24 mouse cellular contexts compared by ENCODE assay signal in the genomic region with DNA sequence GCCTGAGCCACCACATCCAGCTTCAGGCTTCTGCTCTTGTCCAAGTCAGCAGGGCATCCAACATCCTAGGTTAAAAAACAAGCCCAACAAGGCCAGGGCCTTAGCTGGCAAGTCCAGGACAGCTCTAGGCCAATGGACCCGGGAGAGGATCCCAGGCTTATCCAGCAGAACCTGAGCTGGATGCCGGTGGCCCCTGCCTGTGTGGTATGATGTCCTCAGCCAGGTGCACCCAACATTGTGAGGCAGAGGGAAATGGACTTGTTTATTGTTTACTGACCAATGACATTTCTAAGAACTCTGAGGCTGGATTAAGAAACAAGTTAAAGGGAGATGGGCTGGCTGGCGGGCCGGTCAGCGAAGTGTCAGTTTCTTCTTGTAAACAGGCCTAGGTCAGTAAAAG. TPM values are rescaled to one million over a fixed set of nuclear protein-coding genes. Genes with fewer than 3 reads are reported as not detected.
A peak's percentile ranks its signal among the peaks of the same experiment; 100 is the strongest.
DNase-seq lines count a peak whose midpoint lies in the region; TF ChIP-seq lines count a peak whose summit lies in the region.
"Had no signal": no experiment of that assay in that cellular context is flagged by ENCODE, and none has a peak within 500 bp of the region (broad histone marks: within the 10 kb centered on the region; RNA-seq: fewer than 3 reads in every experiment).

No protein-coding gene starts in this region.

- no peak overlapping the region for H3K4me3 ChIP-seq in brown adipose tissue, adult 24 weeks (ENCODE audit: insufficient read depth, low read depth, low read length)
- H3K4me3 ChIP-seq in layer of hippocampus, adult 2 months = no peak overlapping the region
- H3K4me3 ChIP-seq: forebrain, embryonic 10.5 days; forebrain, embryonic 13.5 days; heart, embryonic 12.5 days; heart, embryonic 15.5 days; hindbrain, embryonic 10.5 days; hindbrain, embryonic 13.5 days; intestine, embryonic 15.5 days had no signal

- intact Hi-C loops in gastrocnemius, postnatal 14 days (cut with DNase I; ENCODE audit: low total_unique reads) = no loop called here

- peak; percentile 78 for DNase-seq in gastrocnemius, adult 18-20 months (ENCODE audit: low spot score)
- DNase-seq in gastrocnemius, postnatal 4 days (ENCODE audit: low spot score in 2 of 2) = no peak
- peak; percentile 58 for DNase-seq in gastrocnemius, postnatal 14 days
- DNase-seq in skeletal muscle tissue, adult 2 months (ENCODE audit: low read depth, low spot score) = peak; percentile 95
- no peak for DNase-seq in right cerebral cortex, postnatal 10 days (ENCODE audit: low spot score in 2 of 2)
- no peak for DNase-seq in layer of hippocampus, adult 2 months (ENCODE audit: low spot score in 2 of 2)
- DNase-seq: adrenal gland, adult 8-10 months; adrenal gland, postnatal 25 days; B cell, adult 2 months; cerebellum, adult 18-20 months; cerebellum, adult 9-10 months; cerebellum, postnatal 14 days; heart, adult 18-20 months; heart, postnatal 10 days; heart, postnatal 36 days had no signal

- no peak for TF ChIP-seq CTCF in layer of hippocampus, adult 2 months (conservative IDR thresholded peaks at IDR 0.05)

- H3K27ac ChIP-seq in brown adipose tissue, adult 24 weeks (replicated peaks; ENCODE audit: low read depth, low read length) = peak overlapping the region; percentile 80
- no peak overlapping the region for H3K27ac ChIP-seq in layer of hippocampus, adult 2 months
- H3K27ac ChIP-seq: forebrain, embryonic 10.5 days; forebrain, embryonic 13.5 days; heart, embryonic 15.5 days; hindbrain, embryonic 10.5 days; hindbrain, embryonic 13.5 days; intestine, embryonic 15.5 days had no signal

- H3K4me1 ChIP-seq in brown adipose tissue, adult 24 weeks (ENCODE audit: control insufficient read depth, insufficient read depth, insufficient read length, low read length) = peaks cover 26% of the 10 kb centered on the region
- H3K4me1 ChIP-seq: forebrain, embryonic 13.5 days; hindbrain, embryonic 13.5 days; intestine, embryonic 15.5 days had no signal

RNA-seq across cellular contexts. Expression of gene Pfkfb3, which starts 27.8 kb away (rescaled TPM):
- 100 to 1,000 TPM; 140 to 400 TPM for total RNA-seq in gastrocnemius, adult 18-20 months (2021)
- 10 to 100 TPM in 1 of 2 experiments, 1 to 10 TPM in 1; 9.2 to 17.3 TPM for total RNA-seq in gastrocnemius, postnatal 4 days (2021)
- 190 and 226 TPM in 2 replicates for polyA plus RNA-seq in brown adipose tissue, adult 24 weeks (2012; ENCODE audit: insufficient read depth, insufficient read length, missing spikeins)
- 10 to 100 TPM; 14.9 to 20.5 TPM for total RNA-seq in gastrocnemius, postnatal 14 days (2021)
- 10 to 100 TPM; 36.8 to 40.1 TPM for total RNA-seq in layer of hippocampus, adult 2 months (2021)
- polyA plus RNA-seq: G1E had no signal

Comparison
In these comparisons a context has a peak if more than half of its experiments do, and no peak if none do; other contexts are left out.
1. DNase-seq: peak in gastrocnemius, adult 18-20 months (single experiment), gastrocnemius, postnatal 14 days (single experiment) and skeletal muscle tissue, adult 2 months (single experiment); none in gastrocnemius, postnatal 4 days (0 of 2), right cerebral cortex, postnatal 10 days (0 of 2) and layer of hippocampus, adult 2 months (0 of 2).